ENCODE assay signal across 10 mouse cellular contexts in genomic region chr7:49283507-49284361, GRCm38 (mm10).
DNase-seq lines count a peak whose midpoint lies in the region; ATAC-seq lines count a peak whose summit lies in the region.
"Had no signal": no experiment of that assay in that cellular context is flagged by ENCODE, and none has a peak within 500 bp of the region (broad histone marks: within the 10 kb centered on the region; RNA-seq: fewer than 3 reads in every experiment).

No protein-coding gene starts in this region.

- H3K27ac ChIP-seq in embryonic facial prominence, embryonic 11.5 days (replicated peaks; ENCODE audit: low read depth, low read length), result no peak overlapping the region
- H3K27ac ChIP-seq in embryonic facial prominence, embryonic 10.5 days (replicated peaks), result no peak overlapping the region
- no peak overlapping the region for H3K27ac ChIP-seq in midbrain, embryonic 13.5 days
- H3K27ac ChIP-seq in midbrain, embryonic 10.5 days (replicated peaks), result no peak overlapping the region
- peak overlapping the region; percentile 38; the same call in 1 of the 2 replicates for H3K27ac ChIP-seq in liver, embryonic 11.5 days (ENCODE audit: low read depth, low read length)
- H3K27ac ChIP-seq: heart, embryonic 13.5 days had no signal

- no peak overlapping the region for H3K9ac ChIP-seq in embryonic facial prominence, embryonic 11.5 days (replicated peaks; ENCODE audit: low read length)
- H3K9ac ChIP-seq in midbrain, embryonic 13.5 days (replicated peaks), result no peak overlapping the region
- no peak overlapping the region for H3K9ac ChIP-seq in liver, embryonic 11.5 days (ENCODE audit: low read depth, low read length)
- H3K9ac ChIP-seq: heart, embryonic 13.5 days had no signal

- no peak for DNase-seq in embryonic facial prominence, embryonic 11.5 days (ENCODE audit: low spot score)
- DNase-seq in embryonic facial prominence, embryonic 10.5 days (ENCODE audit: low spot score), result no peak
- DNase-seq in midbrain, embryonic 10.5 days (ENCODE audit: low spot score), result no peak
- no peak for DNase-seq in liver, embryonic 11.5 days (ENCODE audit: low spot score)
- DNase-seq in cerebellum, adult 9-10 months, result no peak
- DNase-seq in urinary bladder, adult 2 months (ENCODE audit: low spot score), result no peak
- DNase-seq in thymus, postnatal 25 days, result no peak
- DNase-seq: cerebellum, adult 11-12 months had no signal

- no peaks in the 10 kb centered on the region for H3K4me1 ChIP-seq in embryonic facial prominence, embryonic 11.5 days (ENCODE audit: control insufficient read depth, insufficient read depth, low read length)
- peaks cover 13% of the 10 kb centered on the region for H3K4me1 ChIP-seq in embryonic facial prominence, embryonic 10.5 days
- H3K4me1 ChIP-seq in midbrain, embryonic 13.5 days (replicated peaks), result 0 out of 2 replicates have a peak, but pooled peaks cover 10% of the 10 kb centered on the region
- H3K4me1 ChIP-seq in midbrain, embryonic 10.5 days, result peaks cover 18% of the 10 kb centered on the region
- H3K4me1 ChIP-seq in liver, embryonic 11.5 days (replicated peaks; ENCODE audit: control insufficient read depth, insufficient read depth, low read length), result peaks cover 14% of the 10 kb centered on the region

- no peaks in the 10 kb centered on the region for H3K36me3 ChIP-seq in embryonic facial prominence, embryonic 11.5 days (replicated peaks; ENCODE audit: control insufficient read depth, insufficient read depth, low read depth, low read length)
- no peaks in the 10 kb centered on the region for H3K36me3 ChIP-seq in embryonic facial prominence, embryonic 10.5 days (replicated peaks)
- no peaks in the 10 kb centered on the region for H3K36me3 ChIP-seq in midbrain, embryonic 13.5 days
- H3K36me3 ChIP-seq in midbrain, embryonic 10.5 days, result no peaks in the 10 kb centered on the region
- H3K36me3 ChIP-seq in liver, embryonic 11.5 days (ENCODE audit: control insufficient read depth, insufficient read depth, low read length), result no peaks in the 10 kb centered on the region
- H3K36me3 ChIP-seq: heart, embryonic 13.5 days had no signal

- H3K4me3 ChIP-seq in embryonic facial prominence, embryonic 11.5 days (ENCODE audit: low read depth, low read length), result no peak overlapping the region
- no peak overlapping the region for H3K4me3 ChIP-seq in embryonic facial prominence, embryonic 10.5 days
- H3K4me3 ChIP-seq in midbrain, embryonic 13.5 days (replicated peaks), result no peak overlapping the region
- no peak overlapping the region for H3K4me3 ChIP-seq in midbrain, embryonic 10.5 days
- no peak overlapping the region for H3K4me3 ChIP-seq in liver, embryonic 11.5 days (ENCODE audit: low read depth, low read length)
- H3K4me3 ChIP-seq: heart, embryonic 13.5 days had no signal

- no peaks in the 10 kb centered on the region for H3K27me3 ChIP-seq in embryonic facial prominence, embryonic 11.5 days (ENCODE audit: control insufficient read depth, insufficient read depth, low read length)
- no peaks in the 10 kb centered on the region for H3K27me3 ChIP-seq in embryonic facial prominence, embryonic 10.5 days (replicated peaks; ENCODE audit: low read depth, poor library complexity, severe bottlenecking)
- no peaks in the 10 kb centered on the region for H3K27me3 ChIP-seq in midbrain, embryonic 13.5 days
- no peaks in the 10 kb centered on the region for H3K27me3 ChIP-seq in midbrain, embryonic 10.5 days (ENCODE audit: low read depth, poor library complexity, severe bottlenecking)
- no peaks in the 10 kb centered on the region for H3K27me3 ChIP-seq in liver, embryonic 11.5 days (replicated peaks; ENCODE audit: control insufficient read depth, insufficient read depth, low read length)

- no peak overlapping the region for H3K4me2 ChIP-seq in embryonic facial prominence, embryonic 11.5 days (ENCODE audit: low read depth, low read length)
- no peak overlapping the region for H3K4me2 ChIP-seq in midbrain, embryonic 13.5 days (replicated peaks)
- H3K4me2 ChIP-seq in liver, embryonic 11.5 days, result peak overlapping the region; percentile 36; the same call in 1 of the 2 replicates
- H3K4me2 ChIP-seq: heart, embryonic 13.5 days had no signal

- H3K9me3 ChIP-seq in embryonic facial prominence, embryonic 11.5 days (replicated peaks; ENCODE audit: control insufficient read depth, low read length), result no peaks in the 10 kb centered on the region
- H3K9me3 ChIP-seq in embryonic facial prominence, embryonic 10.5 days, result no peaks in the 10 kb centered on the region
- no peaks in the 10 kb centered on the region for H3K9me3 ChIP-seq in midbrain, embryonic 13.5 days
- no peaks in the 10 kb centered on the region for H3K9me3 ChIP-seq in midbrain, embryonic 10.5 days (replicated peaks)
- H3K9me3 ChIP-seq in liver, embryonic 11.5 days (ENCODE audit: control insufficient read depth, low read length), result no peaks in the 10 kb centered on the region
- H3K9me3 ChIP-seq: heart, embryonic 13.5 days had no signal

- WGBS in embryonic facial prominence, embryonic 11.5 days, result 77% methylated on average over 11 of the region's 11 CpGs
- WGBS in embryonic facial prominence, embryonic 10.5 days, result 80% methylated on average over 11 of the region's 11 CpGs
- 74% methylated on average over 11 of the region's 11 CpGs for WGBS in midbrain, embryonic 13.5 days
- WGBS in midbrain, embryonic 10.5 days, result 75% methylated on average over 11 of the region's 11 CpGs
- WGBS in liver, embryonic 11.5 days, result 42% methylated on average over 11 of the region's 11 CpGs

- ATAC-seq in embryonic facial prominence, embryonic 11.5 days (replicated peaks; ENCODE audit: insufficient number of reproducible peaks, low FRiP score, low TSS enrichment, low read depth), result peak; percentile 51; the same call in 1 of the 2 replicates
- ATAC-seq in midbrain, embryonic 13.5 days, result 0 out of 2 replicates have a peak, but pooled peaks have one; percentile 54
- ATAC-seq in liver, embryonic 11.5 days (replicated peaks; ENCODE audit: low FRiP score), result peak; percentile 82
